Mouse (Mus musculus): Measurements from ENCODE around the gene Fam217a. TPM values are rescaled to one million over a fixed set of nuclear protein-coding genes. Genes with fewer than 3 reads are reported as not detected.
"Not testable (repeated sequence)": the region's sequence is repeated elsewhere in the genome, so short reads cannot be mapped to it uniquely, and the experiment has no call there.

Fam217a gene
- 0.06 TPM in 1 of 2 replicates, not detected in the other for polyA plus RNA-seq (2012; rRNA removed)

DNA sequence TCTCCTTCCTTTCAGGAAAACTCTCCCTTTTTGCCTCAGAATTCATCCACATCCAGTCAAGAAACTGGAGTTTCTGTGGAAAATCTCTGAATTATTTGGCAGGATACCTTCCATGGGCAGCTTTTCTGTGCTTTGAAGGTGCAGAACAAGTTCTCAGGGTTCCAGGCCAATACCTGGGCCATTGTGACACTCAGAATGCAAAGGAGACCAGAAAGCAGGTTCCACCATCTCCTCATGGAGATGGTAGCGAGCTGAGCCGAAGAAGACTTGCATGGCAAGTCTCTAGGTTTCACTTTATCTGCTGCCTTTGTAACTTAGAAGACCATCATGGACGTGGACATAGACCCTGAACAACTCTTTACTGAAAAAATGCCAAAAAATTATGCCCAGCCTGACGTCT lies at the start of gene Fam217a, which contains the start of gene 4933417A18Rik:
Fam217a (minus strand) TSS at position 101 of the 400 bp plus-strand sequence.
4933417A18Rik (plus strand) TSS at position 200 of the 400 bp plus-strand sequence.
- DNase-seq, result no peak
- TF ChIP-seq CTCF (IDR thresholded peaks at IDR 0.05; ENCODE audit: borderline replicate concordance, control insufficient read depth, extremely low read depth, insufficient read depth, low read length, poor library complexity) (no peak), POLR2A (IDR thresholded peaks at IDR 0.05; ENCODE audit: control insufficient read depth, extremely low read depth, insufficient read depth, low read length, poor library complexity) (no peak)
- 93% methylated on average over 4 of the region's 4 CpGs for WGBS
- Histone ChIP-seq H3K4me3 (ENCODE audit: control insufficient read depth, insufficient read depth, low read length) (no peak within 1 kb of the TSS), H3K27ac (ENCODE audit: control insufficient read depth, insufficient read depth, low read length) (no peak within 1 kb of the TSS), H3K36me3 (ENCODE audit: control insufficient read depth, insufficient read depth, low read length) (no peaks in the 10 kb centered on the region), H3K27me3 (ENCODE audit: control insufficient read depth, insufficient read depth, low read length) (no peaks in the 10 kb centered on the region), H3K4me1 (replicated peaks; ENCODE audit: control insufficient read depth, insufficient read depth, low read length) (no peaks in the 10 kb centered on the region)

DNA sequence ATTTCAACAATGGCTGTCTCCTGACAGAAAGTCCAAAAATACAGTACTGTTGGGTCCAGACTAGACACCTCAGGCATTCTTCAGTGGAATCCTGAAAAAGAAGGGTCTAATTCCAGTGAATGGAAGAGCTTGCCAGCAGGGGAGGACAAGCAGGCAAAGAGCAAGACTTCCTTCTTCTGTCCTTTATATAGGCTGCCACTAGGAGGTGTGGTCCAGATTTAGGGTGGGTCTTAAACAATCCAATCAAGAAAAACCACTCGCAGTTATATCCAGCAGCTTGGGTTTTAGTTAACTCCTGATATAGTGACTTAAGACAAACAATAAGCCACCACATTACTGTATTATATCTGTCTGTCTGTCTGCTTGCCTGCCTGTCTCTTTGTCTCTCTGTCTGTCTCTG lies 49.7 kb upstream of the Fam217a start:
- no peaks in the 10 kb centered on the region for H3K27me3 ChIP-seq (ENCODE audit: control insufficient read depth, insufficient read depth, low read length)
- DNase-seq, result no peak
- no peak for TF ChIP-seq CTCF (IDR thresholded peaks at IDR 0.05; ENCODE audit: borderline replicate concordance, control insufficient read depth, extremely low read depth, insufficient read depth, low read length, poor library complexity)
- no peak for TF ChIP-seq POLR2A (IDR thresholded peaks at IDR 0.05; ENCODE audit: control insufficient read depth, extremely low read depth, insufficient read depth, low read length, poor library complexity)
- H3K27ac ChIP-seq (ENCODE audit: control insufficient read depth, insufficient read depth, low read length), result no peak overlapping the region
- peaks cover 20% of the 10 kb centered on the region for H3K36me3 ChIP-seq (ENCODE audit: control insufficient read depth, insufficient read depth, low read length)
- no peaks in the 10 kb centered on the region for H3K4me1 ChIP-seq (replicated peaks; ENCODE audit: control insufficient read depth, insufficient read depth, low read length)
- 38% methylated on average over 1 of the region's 1 CpGs for WGBS
- no peak overlapping the region for H3K4me3 ChIP-seq (ENCODE audit: control insufficient read depth, insufficient read depth, low read length)

- Histone ChIP-seq H3K27ac (ENCODE audit: control insufficient read depth, insufficient read depth, low read length) (no peak overlapping the region), H3K36me3 (ENCODE audit: control insufficient read depth, insufficient read depth, low read length) (peaks cover 14% of the 10 kb centered on the region), H3K4me1 (replicated peaks; ENCODE audit: control insufficient read depth, insufficient read depth, low read length) (no peaks in the 10 kb centered on the region), H3K4me3 (ENCODE audit: control insufficient read depth, insufficient read depth, low read length) (no peak overlapping the region), H3K27me3 (ENCODE audit: control insufficient read depth, insufficient read depth, low read length) (no peaks in the 10 kb centered on the region)
- TF ChIP-seq CTCF (IDR thresholded peaks at IDR 0.05; ENCODE audit: borderline replicate concordance, control insufficient read depth, extremely low read depth, insufficient read depth, low read length, poor library complexity) (no peak), POLR2A (IDR thresholded peaks at IDR 0.05; ENCODE audit: control insufficient read depth, extremely low read depth, insufficient read depth, low read length, poor library complexity) (no peak)
- 19% methylated on average over 1 of the region's 1 CpGs for WGBS
- DNase-seq, result no peak
Observed at GRCm38 (mm10) chr13:34973149-34973548, 49.0 kb upstream of the Fam217a start.

DNA sequence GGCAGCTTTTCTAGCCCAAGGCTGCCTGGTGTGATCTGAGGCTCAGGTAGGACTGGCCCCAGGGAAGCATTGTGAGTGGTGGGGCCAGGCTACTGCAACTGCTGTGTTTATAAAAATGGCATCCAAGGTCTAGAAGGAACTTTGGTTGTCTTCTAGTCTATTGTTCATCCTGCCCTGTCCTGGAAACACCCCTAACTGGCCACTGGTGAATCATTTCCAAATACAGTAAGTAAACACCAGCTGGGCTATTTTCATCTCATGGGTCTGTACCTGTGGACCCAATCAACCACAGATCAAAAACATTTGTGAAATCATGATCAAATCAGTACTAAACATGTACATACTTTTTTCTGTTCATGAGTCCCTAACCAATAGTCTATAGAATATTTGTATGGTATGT lies 48.3 kb upstream of the Fam217a start:
- H3K4me3 ChIP-seq (ENCODE audit: control insufficient read depth, insufficient read depth, low read length); H3K36me3 ChIP-seq (ENCODE audit: control insufficient read depth, insufficient read depth, low read length); H3K27me3 ChIP-seq (ENCODE audit: control insufficient read depth, insufficient read depth, low read length); DNase-seq; H3K27ac ChIP-seq (ENCODE audit: control insufficient read depth, insufficient read depth, low read length); H3K4me1 ChIP-seq (replicated peaks; ENCODE audit: control insufficient read depth, insufficient read depth, low read length): not testable (repeated sequence)

DNA sequence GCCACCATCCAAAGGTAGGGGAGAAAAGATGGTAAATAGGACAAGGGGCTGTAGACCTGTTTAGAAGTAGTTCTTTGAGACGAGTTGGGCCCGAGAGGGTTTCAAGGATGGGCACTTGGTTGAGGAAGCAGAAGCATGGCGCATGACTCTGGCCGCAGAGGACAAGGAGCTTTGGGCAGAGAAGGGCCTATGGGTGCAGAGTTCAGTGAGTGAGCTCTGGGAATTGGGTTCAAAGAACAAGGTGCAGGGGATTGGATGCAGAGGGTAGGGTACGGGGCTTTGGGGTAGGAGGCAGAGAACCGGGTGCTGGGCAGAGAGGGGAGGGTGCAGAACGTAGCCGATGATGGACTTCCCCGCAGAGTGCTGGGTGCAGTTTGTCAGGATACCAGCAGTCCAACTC lies 41.5 kb upstream of the Fam217a start:
- not testable (repeated sequence) for H3K27ac ChIP-seq (ENCODE audit: control insufficient read depth, insufficient read depth, low read length); DNase-seq; H3K36me3 ChIP-seq (ENCODE audit: control insufficient read depth, insufficient read depth, low read length); H3K4me3 ChIP-seq (ENCODE audit: control insufficient read depth, insufficient read depth, low read length)
- WGBS, result 88% methylated on average over 9 of the region's 9 CpGs
- Histone ChIP-seq H3K27me3 (ENCODE audit: control insufficient read depth, insufficient read depth, low read length) (peaks cover 15% of the 10 kb centered on the region), H3K4me1 (replicated peaks; ENCODE audit: control insufficient read depth, insufficient read depth, low read length) (peaks cover 11% of the 10 kb centered on the region)

DNA sequence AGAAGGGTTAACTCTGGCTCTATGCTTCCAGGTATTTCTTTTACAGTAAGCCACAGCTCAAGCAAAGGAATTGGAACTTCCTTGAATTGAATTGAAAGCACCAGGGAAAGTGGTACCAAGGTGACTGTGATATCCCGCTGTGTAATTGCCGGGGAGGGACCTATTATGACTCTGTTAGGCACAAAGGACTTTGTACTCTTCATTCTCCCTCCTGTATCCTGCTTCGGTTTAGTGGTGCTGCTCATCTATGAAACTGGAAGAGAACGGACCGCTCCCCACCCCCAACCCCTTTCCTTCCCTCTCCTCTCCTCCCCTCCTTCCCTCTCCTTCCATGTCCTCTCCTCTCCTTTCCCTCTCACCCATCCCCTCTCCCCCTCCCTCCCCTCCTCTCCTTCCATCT lies 40.8 kb upstream of the Fam217a start:
- peaks cover 15% of the 10 kb centered on the region for H3K27me3 ChIP-seq (ENCODE audit: control insufficient read depth, insufficient read depth, low read length)
- no peak overlapping the region for H3K4me3 ChIP-seq (ENCODE audit: control insufficient read depth, insufficient read depth, low read length)
- no peaks in the 10 kb centered on the region for H3K36me3 ChIP-seq (ENCODE audit: control insufficient read depth, insufficient read depth, low read length)
- no peak for DNase-seq
- TF ChIP-seq CTCF (IDR thresholded peaks at IDR 0.05; ENCODE audit: borderline replicate concordance, control insufficient read depth, extremely low read depth, insufficient read depth, low read length, poor library complexity), result no peak
- TF ChIP-seq POLR2A (IDR thresholded peaks at IDR 0.05; ENCODE audit: control insufficient read depth, extremely low read depth, insufficient read depth, low read length, poor library complexity), result no peak
- H3K4me1 ChIP-seq (replicated peaks; ENCODE audit: control insufficient read depth, insufficient read depth, low read length), result peaks cover 11% of the 10 kb centered on the region
- H3K27ac ChIP-seq (ENCODE audit: control insufficient read depth, insufficient read depth, low read length), result no peak overlapping the region
- WGBS, result 25% methylated on average over 5 of the region's 5 CpGs

DNA sequence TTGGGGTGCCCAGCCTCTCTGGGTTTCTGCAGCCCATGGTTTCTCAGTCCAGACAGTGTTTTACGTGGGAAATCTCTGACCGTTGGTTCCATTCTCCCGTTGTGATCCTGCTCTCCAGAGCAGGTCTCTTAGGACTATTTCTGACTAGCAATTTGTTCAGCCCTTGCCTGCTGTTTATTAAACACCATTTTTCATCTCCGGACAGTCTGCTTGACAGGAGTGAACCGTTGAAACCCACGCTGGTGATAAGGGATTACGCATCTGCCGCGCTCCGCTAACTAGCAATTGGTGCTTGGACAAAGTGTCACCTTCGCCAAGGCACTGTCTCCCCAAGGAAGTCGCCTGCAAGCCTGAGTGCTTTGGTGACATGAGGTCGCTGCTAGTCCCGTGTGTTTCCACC lies 40.3 kb upstream of the Fam217a start:
- Histone ChIP-seq H3K27ac (ENCODE audit: control insufficient read depth, insufficient read depth, low read length) (no peak overlapping the region), H3K27me3 (ENCODE audit: control insufficient read depth, insufficient read depth, low read length) (peaks cover 15% of the 10 kb centered on the region), H3K4me1 (replicated peaks; ENCODE audit: control insufficient read depth, insufficient read depth, low read length) (peaks cover 11% of the 10 kb centered on the region), H3K4me3 (ENCODE audit: control insufficient read depth, insufficient read depth, low read length) (no peak overlapping the region), H3K36me3 (ENCODE audit: control insufficient read depth, insufficient read depth, low read length) (no peaks in the 10 kb centered on the region)
- no peak for DNase-seq
- TF ChIP-seq CTCF (IDR thresholded peaks at IDR 0.05; ENCODE audit: borderline replicate concordance, control insufficient read depth, extremely low read depth, insufficient read depth, low read length, poor library complexity), result no peak
- TF ChIP-seq POLR2A (IDR thresholded peaks at IDR 0.05; ENCODE audit: control insufficient read depth, extremely low read depth, insufficient read depth, low read length, poor library complexity), result no peak
- 14% methylated on average over 14 of the region's 14 CpGs for WGBS

All from thymus, adult 2 months (tissue).